Mouse (Mus musculus) right cerebral cortex, postnatal 4 days (tissue): ENCODE results near the gene Sipa1l1.
"Not testable (repeated sequence)": the region's sequence is repeated elsewhere in the genome, so short reads cannot be mapped to it uniquely, and the experiment has no call there.

Experiments
- DNase-seq: peaks from one replicate; pipeline ENCODE4 v3.0.0-alpha.2; 2022

The Sipa1l1 gene

GRCm38 (mm10) chr12:82485466-82485865 lies 316.3 kb downstream of the Sipa1l1 start:
- DNase-seq, result no peak

- DNase-seq, result no peak
Observed at GRCm38 (mm10) chr12:82486829-82487560, 317.9 kb downstream of the Sipa1l1 start.

- DNase-seq, result peak; percentile 28
Observed at GRCm38 (mm10) chr12:82489093-82489492, 320.0 kb downstream of the Sipa1l1 start.

GRCm38 (mm10) chr12:82489621-82490020 lies 320.5 kb downstream of the Sipa1l1 start:
- no peak for DNase-seq

- no peak for DNase-seq
Observed at GRCm38 (mm10) chr12:82492456-82492855, 323.3 kb downstream of the Sipa1l1 start.

GRCm38 (mm10) chr12:82493260-82493659 lies 324.1 kb downstream of the Sipa1l1 start:
- not testable (repeated sequence) for DNase-seq

- no peak for DNase-seq
Observed at GRCm38 (mm10) chr12:82495936-82496335, 326.8 kb downstream of the Sipa1l1 start.

- DNase-seq, result peak; percentile 76
Observed at GRCm38 (mm10) chr12:82497866-82498631, 328.9 kb downstream of the Sipa1l1 start.

GRCm38 (mm10) chr12:82498701-82499100 lies 329.6 kb downstream of the Sipa1l1 start:
- DNase-seq, result no peak

- no peak for DNase-seq
Observed at GRCm38 (mm10) chr12:82499731-82500130, 330.6 kb downstream of the Sipa1l1 start.
